Mouse (Mus musculus) lung, adult 18-20 months (tissue): ENCODE data around the gene Mef2b.
A peak's percentile ranks its signal among the peaks of the same experiment; 100 is the strongest.
"Not testable (repeated sequence)": the region's sequence is repeated elsewhere in the genome, so short reads cannot be mapped to it uniquely, and the experiment has no call there.

Experiments used
- DNase-seq, 2 experiments: peaks; one replicate each; pipeline ENCODE4 v3.0.0; 2022; ENCODE audit warnings: mixed read lengths in 2 of 2

The Mef2b gene

GRCm38 (mm10) chr8:70181212-70181902 is 41.8 kb downstream of the Mef2b start:
- no peak for DNase-seq

- DNase-seq, result no peak
Measured at GRCm38 (mm10) chr8:70181903-70182252, 42.4 kb downstream of the Mef2b start.

- no peak for DNase-seq
Measured at GRCm38 (mm10) chr8:70183194-70183593, 43.7 kb downstream of the Mef2b start.

GRCm38 (mm10) chr8:70188707-70189106 is 49.2 kb downstream of the Mef2b start:
- no peak for DNase-seq

GRCm38 (mm10) chr8:70193238-70193637 is 53.7 kb downstream of the Mef2b start:
- DNase-seq, result no peak

- DNase-seq, result peak in 1 of 2 experiments; percentile 12
Measured at GRCm38 (mm10) chr8:70194191-70194590, 54.7 kb downstream of the Mef2b start.

GRCm38 (mm10) chr8:70195762-70196161 is 56.3 kb downstream of the Mef2b start:
- no peak for DNase-seq

GRCm38 (mm10) chr8:70197603-70198002 is 58.1 kb downstream of the Mef2b start:
- DNase-seq, result no peak

GRCm38 (mm10) chr8:70200098-70200681 is 60.7 kb downstream of the Mef2b start:
- peak; percentile 54 to 77 for DNase-seq

- no peak for DNase-seq
Measured at GRCm38 (mm10) chr8:70201417-70201816, 61.9 kb downstream of the Mef2b start.

GRCm38 (mm10) chr8:70203072-70203471 is 63.6 kb downstream of the Mef2b start:
- DNase-seq, result no peak

- no peak for DNase-seq
Measured at GRCm38 (mm10) chr8:70204757-70205156, 65.2 kb downstream of the Mef2b start.

GRCm38 (mm10) chr8:70208130-70208529 is 68.6 kb downstream of the Mef2b start:
- DNase-seq, result no peak

GRCm38 (mm10) chr8:70210538-70210937 is 71.0 kb downstream of the Mef2b start:
- DNase-seq, result no peak

GRCm38 (mm10) chr8:70211275-70211674 is 71.8 kb downstream of the Mef2b start:
- DNase-seq, result no peak

GRCm38 (mm10) chr8:70211726-70212111 is 72.2 kb downstream of the Mef2b start:
- DNase-seq, result no peak

- peak; percentile 99 to 100 for DNase-seq
Measured at GRCm38 (mm10) chr8:70212112-70213055, 72.9 kb downstream of the Mef2b start, which contains the start of gene Slc25a42. Gene Slc25a42 (minus strand): TSS chr8:70212305.

GRCm38 (mm10) chr8:70214411-70214810 is 74.9 kb downstream of the Mef2b start:
- no peak for DNase-seq

GRCm38 (mm10) chr8:70215092-70215491 is 75.6 kb downstream of the Mef2b start:
- DNase-seq, result no peak

GRCm38 (mm10) chr8:70216161-70216560 is 76.7 kb downstream of the Mef2b start:
- not testable (repeated sequence) for DNase-seq

GRCm38 (mm10) chr8:70216566-70216965 is 77.1 kb downstream of the Mef2b start:
- peak; percentile 61 to 66 for DNase-seq
